Mouse (Mus musculus) CD4-positive, CD25-positive, alpha-beta regulatory T cell, adult 2 months (primary cell): Measurements from ENCODE around the gene Ddx41.
A peak's percentile ranks its signal among the peaks of the same experiment; 100 is the strongest.
"Not testable (repeated sequence)": the region's sequence is repeated elsewhere in the genome, so short reads cannot be mapped to it uniquely, and the experiment has no call there.

Experiments
- DNase-seq: peaks from one replicate; pipeline ENCODE4 v3.0.0-alpha.2; 2012; ENCODE audit warnings: low read depth, low spot score

Ddx41 gene

DNA sequence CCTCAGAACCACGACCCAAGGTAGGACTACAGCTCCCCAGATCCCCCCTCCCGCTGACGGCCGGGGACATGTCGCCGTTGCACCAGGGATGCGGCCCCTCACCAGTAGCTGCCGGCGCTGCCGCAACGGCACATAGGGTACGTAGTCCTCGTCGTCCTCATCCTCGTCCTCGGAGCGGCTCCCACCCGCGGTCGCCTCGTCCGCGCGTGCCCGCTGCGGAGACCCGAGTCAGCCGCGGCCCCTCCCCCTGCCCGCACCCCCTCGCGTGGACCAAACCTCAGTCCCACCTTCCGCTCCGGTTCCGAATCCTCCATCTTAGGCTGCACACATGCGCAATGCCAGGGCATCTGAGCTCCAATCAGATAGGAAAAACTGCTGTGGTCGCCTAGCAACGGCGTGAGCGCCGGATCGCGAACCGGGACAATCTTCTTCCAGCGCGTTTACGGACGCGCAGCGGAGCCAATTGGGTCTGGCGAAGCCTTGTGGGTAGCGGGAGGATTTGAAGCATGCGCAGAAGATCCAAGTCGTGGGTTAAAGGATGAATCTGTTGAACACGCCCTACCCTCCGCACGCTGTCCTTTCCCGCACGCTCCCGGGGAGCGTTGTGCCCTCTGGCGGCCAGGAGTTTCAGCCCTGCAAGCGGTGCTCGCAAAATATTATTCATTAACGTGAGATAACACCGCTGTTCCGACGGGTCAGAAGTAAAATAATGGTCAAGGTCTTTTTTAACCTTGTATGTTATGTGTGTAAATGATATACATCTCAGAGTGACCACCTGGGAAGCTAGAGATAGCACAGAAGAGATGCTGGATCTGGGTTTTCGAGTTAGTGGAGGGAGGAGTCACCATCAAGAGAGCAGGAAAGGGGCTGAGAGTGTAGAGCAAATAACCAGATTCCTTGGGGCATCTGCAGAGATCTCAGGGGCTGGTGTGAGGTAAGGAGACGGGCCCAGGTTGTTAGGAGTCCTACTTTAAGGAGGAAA lies at the start of gene Ddx41:
TSS of gene Ddx41 (minus strand) at position 465 of the 982 bp plus-strand sequence.
- peak; percentile 100 for DNase-seq

DNA sequence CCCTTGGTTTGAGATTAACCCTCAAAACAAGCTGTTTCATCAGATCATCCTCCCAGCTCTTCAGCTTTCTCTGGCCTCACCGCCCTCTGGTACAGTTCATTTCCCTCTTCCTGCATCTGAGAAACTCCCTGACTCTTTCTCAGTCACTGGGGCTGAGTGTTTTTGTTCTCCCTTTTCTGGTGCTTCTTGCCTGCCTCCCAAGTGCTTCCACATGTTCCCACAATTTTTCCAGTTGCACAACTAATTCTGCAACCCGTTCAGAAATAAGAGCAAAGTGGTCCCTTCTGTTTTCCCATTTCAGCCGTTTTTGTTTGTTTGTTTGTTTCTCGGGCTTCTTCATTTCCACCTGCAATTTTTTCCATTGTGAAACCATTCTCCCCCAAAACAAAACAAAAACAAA lies 41.6 kb upstream of the Ddx41 start:
- DNase-seq, result no peak

DNA sequence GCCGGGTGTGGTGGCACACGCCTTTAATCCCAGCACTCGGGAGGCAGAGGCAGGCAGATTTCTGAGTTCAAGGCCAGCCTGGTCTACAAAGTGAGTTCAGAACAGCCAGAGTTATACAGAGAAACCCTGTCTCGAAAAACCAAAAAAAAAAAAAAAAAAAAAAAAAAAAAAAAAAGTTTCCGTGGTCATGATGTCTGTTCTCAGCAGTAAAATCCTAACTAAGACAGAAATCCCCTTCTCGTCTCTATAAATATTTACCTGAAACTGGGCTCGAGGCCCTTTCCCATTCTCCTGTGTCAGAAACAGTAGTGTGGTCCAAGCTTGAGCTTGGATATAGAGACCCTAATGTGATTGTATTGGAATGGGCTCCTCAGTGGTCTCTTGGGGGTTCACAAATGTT lies 40.4 kb upstream of the Ddx41 start:
- DNase-seq, result not testable (repeated sequence)

DNA sequence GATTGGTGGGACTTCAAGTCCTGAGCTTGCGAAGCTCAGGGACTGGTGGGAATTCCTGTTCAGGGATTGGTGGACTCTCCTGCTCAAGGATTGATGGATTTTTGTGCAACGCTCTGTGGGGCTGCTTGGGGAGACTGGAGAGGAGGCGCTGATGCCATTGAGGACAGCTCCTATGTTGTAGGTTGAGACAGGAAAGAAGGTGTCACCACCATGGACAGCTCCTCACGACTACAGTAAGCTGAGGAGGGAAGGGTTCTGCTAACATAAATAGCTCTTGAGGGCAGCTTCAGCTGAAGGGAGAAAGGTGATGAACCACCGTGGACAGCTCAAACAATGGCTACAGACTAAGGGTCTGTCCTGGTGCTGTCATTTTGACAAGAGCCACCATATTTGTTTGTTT lies 39.5 kb upstream of the Ddx41 start:
- DNase-seq, result peak; percentile 19

DNA sequence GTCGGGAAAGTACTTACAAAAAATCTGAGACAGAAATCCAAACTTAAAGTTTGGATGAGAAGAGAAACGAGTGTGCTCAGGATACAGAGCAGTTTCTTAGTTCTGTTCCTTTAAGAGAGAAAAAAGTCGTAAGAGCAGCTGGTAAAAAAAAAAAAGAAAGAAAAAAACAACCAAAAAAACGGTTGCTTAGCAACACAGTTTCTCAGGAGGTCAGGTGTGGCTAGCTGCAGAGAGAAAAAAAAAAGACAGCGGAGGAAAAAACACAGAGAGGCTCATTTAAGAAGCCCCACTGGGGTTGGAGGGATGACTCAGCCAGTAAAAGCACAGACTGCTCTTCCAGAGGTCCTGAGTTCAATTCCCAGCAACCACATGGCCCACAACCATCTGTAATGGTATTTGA lies 37.9 kb upstream of the Ddx41 start:
- no peak for DNase-seq

DNA sequence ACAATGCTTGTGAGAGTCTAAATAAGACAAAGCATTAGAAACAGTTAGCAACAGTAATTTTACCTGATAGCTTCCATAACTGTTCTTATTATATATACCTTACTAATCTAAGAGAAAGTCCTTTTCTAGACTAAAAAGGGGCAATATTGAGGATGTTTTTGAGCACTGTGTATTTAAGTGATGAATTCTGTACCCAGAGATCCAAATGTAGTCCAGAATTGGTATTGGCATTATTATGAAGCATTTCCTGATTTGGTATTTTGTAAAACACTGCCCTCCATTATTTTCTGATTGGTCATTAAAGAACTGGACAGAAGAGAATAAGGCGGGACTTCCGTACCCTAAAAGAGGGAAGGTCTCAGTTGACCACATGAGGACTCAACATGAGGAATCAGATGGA lies 37.0 kb upstream of the Ddx41 start, which contains the start of gene Tmed9:
TSS of gene Tmed9 (plus strand) at position 301 of the 400 bp plus-strand sequence.
- DNase-seq, result no peak

DNA sequence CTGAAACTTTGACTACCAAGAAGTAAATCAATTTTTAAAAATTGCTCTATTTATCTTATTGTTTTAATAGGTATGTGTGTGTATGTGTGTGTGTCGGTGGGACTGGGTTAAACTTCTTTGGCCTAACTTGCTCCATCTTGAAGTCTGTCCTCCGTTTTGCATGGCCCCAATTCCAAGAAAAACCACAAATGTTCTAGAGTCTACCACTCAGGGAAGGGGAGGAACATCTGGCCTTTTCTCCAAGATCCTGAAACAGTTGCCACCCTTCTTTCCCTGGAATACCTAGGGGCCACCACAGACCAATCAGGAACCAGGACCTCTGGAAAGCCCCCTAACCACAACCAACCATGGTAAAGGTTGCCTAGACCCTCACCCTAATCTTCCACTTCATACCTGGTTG lies 35.5 kb upstream of the Ddx41 start:
- no peak for DNase-seq

DNA sequence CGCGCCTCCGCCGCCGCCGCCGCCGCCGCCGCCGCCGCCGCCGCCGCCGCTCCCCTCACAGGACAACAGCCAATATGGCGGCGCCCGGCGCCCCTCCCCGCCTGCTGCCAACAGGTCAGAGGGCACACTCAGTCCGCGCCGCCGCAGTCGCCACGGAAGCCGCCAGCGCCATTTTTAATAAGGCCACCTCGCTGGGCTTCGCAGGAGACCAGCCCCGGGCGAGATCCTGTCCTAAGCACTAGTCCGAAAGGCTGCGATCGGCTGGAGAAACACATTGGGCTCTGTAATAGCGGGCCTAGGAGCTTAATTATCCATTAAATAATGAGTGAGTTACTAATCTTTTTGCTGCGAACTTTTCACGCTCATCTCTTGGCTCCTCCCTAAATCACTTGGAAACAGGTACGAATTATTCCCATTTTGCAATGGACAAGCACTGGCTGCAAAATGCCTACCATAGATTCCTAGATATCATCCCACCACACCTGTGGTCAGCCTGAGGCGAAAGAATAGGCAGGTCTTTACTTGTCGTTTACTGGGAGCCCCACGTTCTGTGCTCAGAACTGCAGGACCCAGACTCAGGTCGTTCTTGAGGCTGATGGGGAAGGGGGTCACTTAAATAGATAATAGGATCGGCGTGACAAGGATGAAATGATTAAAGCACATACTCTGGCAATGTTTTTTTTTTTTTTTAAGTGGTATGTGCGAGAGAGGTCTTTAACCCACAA lies 34.7 kb upstream of the Ddx41 start, which contains the start of gene Fam193b:
TSS of gene Fam193b (minus strand) at position 94 of the 725 bp plus-strand sequence.
- DNase-seq, result peak; percentile 95

DNA sequence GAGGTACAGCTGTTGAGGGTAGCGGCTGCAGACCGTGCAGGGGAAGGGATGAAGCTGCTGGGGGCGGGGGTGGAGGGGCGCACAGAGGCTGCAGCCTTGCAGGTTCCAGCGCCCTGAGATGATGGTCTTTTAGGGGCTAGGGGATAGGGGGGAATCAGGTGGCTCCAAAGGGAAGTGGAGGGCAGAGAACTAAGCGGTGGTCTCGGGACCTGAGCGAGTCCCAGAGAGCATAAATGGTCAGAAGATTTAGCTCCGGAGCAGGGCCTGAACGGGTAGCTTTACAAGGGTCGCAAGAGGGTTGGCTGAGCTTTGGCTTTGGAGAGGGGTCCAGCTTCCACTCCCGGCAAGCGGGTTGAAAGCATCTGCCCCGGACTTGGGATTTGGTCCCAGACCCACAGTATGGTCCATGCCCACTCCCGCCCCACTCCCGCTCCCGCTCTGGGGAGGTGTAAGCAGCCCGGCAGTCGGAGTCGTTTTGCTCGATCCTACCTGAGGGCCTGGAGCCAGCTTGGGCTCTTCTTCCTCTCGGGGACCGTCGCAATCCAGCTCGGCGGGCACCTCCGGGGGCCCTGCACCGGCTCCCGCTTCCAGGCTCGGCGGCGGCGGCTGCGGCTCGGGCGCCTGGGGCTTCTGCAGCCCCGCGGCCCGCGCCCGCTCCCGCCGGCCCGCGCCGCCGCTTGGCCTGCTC lies 34.0 kb upstream of the Ddx41 start:
- DNase-seq, result peak; percentile 36

DNA sequence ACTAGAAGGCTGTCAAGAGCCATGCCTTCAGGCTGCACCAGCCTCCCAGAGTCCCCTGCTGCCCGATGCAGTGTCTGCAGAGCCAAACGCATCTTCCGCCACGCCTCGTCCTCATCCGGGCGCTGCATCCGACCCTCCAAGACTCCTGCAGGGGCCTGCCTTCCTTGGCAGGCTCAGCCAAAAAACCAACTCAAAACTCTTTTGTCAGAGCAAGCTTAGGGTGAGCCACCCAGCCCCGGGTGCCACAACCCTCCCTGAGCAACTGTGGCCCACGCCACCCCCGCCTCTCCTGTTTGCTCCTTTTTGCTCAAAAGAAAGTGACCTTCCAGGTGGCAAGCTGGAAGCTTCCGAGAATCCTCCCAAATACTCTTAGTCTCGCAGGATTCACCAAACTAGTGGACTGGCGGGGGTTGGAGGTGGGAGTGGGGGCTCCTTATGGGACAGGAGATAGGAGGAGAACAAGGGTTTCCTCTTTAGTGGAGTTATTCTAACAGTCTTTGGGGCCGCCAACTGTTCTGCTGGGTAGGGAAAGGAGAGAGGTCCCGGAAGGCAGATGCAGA lies 33.3 kb upstream of the Ddx41 start:
- peak; percentile 32 for DNase-seq

DNA sequence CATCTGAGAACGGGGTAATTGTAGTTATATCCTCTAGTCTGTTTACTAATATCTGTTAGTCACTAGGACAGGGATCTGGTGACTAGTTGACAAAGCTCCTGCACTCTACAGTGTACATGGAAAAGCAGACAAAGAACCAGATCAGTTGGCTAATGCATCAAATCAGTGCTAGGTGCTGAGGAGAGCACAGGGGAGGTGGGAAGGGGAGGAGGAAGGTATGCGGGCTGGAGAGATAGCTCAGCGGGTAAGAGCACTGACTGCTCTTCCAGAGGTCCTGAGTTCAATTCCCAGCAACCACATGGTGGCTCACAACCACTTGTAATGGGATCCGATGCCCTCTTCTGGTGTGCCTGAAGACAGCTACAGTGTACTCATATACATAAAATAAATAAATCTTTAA lies 32.1 kb upstream of the Ddx41 start:
- DNase-seq, result not testable (repeated sequence)

DNA sequence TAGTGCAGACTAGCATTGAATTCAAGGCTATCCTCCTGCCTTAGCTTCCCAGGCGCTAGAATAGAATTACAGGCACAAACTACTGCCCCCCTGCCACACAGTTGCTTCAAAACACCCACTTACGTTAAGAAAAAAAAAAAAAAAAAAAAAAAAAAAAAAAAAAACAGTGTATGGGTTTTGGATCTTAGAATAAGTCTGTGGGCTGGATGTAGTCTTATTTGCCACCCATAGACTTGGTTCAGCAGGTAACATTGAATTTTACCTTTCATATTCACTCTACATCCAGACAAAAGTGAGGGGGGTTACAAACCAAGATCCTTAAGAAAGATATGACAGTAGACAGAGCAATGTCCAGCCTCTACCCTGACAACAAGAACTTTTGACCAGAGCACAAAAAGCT lies 31.5 kb upstream of the Ddx41 start:
- no peak for DNase-seq

DNA sequence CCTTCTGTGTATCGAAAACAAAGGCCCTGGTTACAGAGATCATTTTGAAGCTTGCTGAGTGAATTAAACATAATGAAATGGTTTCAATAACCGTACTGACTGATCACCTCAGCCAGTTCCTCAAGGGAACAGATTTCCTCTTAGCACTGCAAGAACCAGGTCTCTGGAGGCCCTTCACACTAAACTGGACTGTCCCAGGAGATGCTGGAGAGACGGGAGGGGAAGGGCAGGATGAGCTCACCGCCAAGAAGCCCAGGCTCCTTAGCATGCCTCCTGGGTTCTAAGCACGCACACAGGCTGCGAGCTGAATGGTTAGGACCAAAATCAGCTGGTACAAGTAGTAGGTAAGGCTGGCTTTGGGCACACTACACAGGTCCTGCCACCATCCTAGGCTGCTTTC lies 30.5 kb upstream of the Ddx41 start:
- DNase-seq, result no peak

DNA sequence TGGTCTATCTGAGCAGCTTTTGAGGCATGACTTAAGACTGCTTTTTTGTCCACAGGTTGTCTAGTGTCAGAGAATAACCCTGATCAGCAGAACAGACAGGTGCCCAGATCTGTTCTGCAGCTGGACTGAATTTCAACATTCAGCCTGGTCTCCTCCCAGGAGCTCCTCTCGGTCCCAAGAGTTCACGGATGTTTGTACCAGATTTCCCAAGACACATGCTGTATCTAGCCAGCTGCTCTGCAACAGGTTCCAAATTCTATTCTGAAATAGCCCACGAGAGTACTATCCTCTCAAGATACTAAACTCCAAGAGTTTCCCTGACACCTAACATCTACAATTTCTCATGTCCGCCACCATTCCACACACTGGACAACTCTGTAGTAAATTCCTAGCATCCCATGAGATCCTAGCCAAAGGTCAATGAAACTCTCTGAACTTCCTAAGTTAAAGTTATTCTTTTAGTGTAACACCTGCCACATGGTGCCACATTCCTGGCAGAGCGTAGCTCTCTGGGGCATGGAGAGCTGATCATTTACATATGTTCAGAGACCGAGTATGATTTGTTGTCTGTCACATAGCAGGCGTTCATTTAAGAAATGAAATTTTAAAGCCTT lies 26.9 kb upstream of the Ddx41 start:
- DNase-seq, result no peak

DNA sequence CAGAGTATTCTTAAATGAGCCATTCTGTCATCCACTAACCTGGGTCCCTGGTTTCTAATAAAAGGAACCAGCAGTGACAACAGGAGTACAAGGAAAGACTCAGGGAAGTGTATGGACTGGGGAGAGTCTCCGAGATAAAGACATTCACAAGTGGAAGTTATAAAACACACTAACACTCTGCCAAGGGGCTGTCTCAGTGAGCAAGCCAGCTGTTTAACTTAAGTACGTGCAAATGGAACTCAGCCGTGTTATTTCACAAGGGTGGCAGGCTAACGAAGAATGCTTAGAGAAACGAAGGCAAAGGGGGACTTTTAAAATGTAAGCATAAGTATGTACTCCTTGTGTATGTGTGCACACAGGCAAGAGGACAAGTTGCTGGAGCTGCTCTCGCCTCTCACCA lies 21.0 kb upstream of the Ddx41 start:
- no peak for DNase-seq

DNA sequence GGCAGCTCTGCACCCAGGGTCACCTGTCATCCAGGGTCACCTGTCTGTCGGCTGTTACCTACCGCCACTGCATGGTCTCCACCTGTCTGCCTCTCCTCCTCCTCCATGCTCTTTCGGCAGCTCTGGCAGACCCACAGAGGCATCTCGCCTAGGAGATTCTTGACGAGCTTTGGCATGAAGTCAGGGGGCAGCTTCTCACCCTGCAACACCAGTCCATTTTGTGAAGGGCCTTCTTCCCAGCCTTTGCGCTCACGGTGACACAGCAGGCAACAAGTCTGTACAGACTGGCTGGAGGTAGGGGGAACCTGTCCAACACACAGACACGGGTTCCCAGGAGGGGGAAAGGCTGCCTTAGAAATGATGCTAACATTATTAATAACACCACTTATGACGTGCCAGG lies 19.5 kb upstream of the Ddx41 start:
- DNase-seq, result no peak

DNA sequence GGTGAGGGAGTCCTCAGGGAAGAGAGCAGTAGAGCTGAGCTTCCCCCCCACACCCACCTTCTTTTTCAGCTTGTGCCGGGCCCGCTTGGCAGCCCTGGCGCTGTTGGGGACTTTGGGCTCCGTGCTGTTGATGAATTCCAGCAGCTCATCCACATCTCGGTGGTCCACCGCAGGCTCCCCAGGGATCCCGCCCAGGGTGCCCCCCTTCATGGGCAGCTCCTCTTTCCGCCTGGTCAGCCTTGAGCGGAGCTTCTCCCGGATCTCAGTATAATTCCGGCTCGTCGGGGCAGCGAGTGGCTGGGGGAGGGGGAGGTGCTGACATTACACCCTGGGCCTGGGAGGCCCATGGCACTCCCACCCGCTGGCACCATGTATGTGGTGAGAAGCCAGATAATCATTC lies 12.6 kb upstream of the Ddx41 start:
- no peak for DNase-seq

DNA sequence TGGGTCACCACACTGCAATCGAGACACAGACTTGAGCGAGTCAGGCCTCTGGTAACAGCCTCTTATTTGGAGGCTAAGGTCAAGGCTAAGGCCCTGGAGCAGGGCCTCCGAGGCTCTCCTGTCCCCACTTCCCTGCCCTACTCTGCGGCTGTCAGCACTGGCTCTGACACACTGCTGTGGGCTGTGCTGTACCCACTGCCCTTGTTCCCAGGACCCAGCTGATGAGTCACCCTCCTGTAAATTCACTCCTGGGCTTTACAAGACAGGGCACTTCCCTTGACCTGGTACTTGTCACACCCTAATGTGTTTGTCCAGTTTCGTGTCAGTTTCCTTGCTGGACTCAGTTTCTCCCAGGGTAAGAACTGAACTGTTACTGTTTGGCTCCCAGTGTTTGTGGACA lies 12.0 kb upstream of the Ddx41 start:
- no peak for DNase-seq

DNA sequence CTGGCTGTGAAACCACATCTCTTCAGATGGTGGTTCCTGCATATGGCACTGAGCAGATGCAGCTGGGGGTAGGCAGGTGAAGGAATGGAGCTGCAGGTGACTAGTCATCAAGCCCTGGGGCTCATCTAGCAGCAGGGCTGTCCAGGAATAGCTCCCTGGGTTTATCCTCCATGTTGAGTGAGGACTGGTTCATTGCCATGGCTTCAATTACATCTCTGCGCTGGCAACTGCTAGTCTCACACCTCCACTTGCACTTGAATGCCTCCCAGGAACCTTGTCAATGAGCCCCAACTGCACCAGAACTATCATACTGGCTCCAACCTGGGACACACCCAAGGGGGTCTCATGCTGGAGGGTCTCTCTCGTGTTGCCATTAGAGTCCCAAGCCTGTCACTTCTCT lies 11.5 kb upstream of the Ddx41 start:
- DNase-seq, result no peak

DNA sequence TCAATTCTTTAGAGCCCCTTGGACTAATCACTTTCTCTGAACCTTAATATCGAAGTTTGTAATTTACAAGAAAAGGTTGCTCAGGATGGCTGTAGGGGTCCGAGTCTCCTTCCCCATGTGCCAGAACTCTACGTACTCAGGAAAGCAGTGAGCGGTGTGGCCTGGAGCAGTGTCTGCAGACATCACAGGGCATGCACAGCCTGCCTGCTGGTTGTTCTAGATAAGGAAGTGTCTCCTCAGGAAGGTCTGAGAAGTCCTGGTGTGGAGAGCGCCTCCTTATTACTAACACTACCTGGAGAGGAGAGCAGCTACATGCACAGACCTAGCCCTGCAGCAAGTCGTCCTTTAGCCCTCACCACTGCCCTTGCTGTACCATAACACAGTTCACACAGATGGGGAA lies 8.3 kb upstream of the Ddx41 start:
- no peak for DNase-seq

DNA sequence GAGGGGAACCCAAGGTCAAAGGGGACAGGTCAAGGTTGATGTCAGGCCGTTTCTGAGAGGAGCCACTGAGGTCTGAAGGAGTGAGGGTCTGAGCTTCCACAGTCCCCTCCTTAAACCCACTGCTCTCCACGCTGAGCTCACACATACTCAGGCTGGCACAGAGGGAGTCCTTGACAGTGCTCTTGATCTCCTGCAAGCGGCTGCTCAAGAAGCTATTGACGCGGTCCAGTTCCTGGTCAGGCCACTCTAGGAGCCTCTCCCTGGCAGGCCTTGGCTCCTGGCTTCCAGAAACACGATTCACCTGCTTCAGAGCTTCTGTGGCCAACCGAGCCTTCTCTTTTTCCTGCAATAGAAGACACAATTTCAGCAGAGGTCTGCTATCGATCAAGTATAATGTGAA lies 7.0 kb upstream of the Ddx41 start:
- DNase-seq, result no peak
